Mouse (Mus musculus) CH12.LX (cell line): Measurements from ENCODE around the gene Rif1. TPM values are rescaled to one million over a fixed set of nuclear protein-coding genes. Genes with fewer than 3 reads are reported as not detected.
A peak's percentile ranks its signal among the peaks of the same experiment; 100 is the strongest.

Experiments
- DNase-seq: peaks from one replicate; pipeline ENCODE4 v3.0.0-alpha.2; 2013; ENCODE audit errors: extremely low read depth
- H3K27ac ChIP-seq: 2 replicates; pipeline ENCODE4 v1.5.1; 2012; ENCODE audit warnings: low read depth, mild to moderate bottlenecking, control low read depth, moderate library complexity; ENCODE audit not compliant: insufficient read depth
- H3K27me3 ChIP-seq: replicated peaks from 2 replicates; pipeline ENCODE3; 2012; ENCODE audit warnings: inconsistent platforms
- H3K36me3 ChIP-seq, 2 experiments: replicated peaks in 1 of 2; 2 replicates each; pipeline versions ENCODE3 to v1.6.1; 2012; ENCODE audit warnings: inconsistent platforms in 1 of 2, low read length in 1 of 2, mild to moderate bottlenecking in 1 of 2, mixed read lengths in 1 of 2, moderate library complexity in 1 of 2; ENCODE audit not compliant: control insufficient read depth in 1 of 2, insufficient read depth in 1 of 2
- H3K4me1 ChIP-seq, 2 experiments: 2 replicates each; pipeline ENCODE4 v1.6.1; 2012; ENCODE audit warnings: inconsistent platforms in 1 of 2, moderate library complexity in 1 of 2; ENCODE audit not compliant: insufficient read depth in 2 of 2, control insufficient read depth in 1 of 2
- H3K4me2 ChIP-seq: 2 replicates; pipeline ENCODE4 v1.6.1; 2012; ENCODE audit warnings: low read depth, mild to moderate bottlenecking, control low read depth; ENCODE audit not compliant: poor library complexity, insufficient read depth, severe bottlenecking
- H3K4me3 ChIP-seq, 3 experiments: fragments of 150-350 bp in 1 of 3; sonication (generic) in 1 of 3; replicated peaks in 1 of 3; 2 replicates each; pipeline versions ENCODE3 to v1.5.1; 2011 to 2012; ENCODE audit warnings: low read depth in 2 of 3, low read length in 2 of 3, mild to moderate bottlenecking in 2 of 3, moderate library complexity in 2 of 3, control low read depth in 1 of 3, improper control_type of control experiment in 1 of 3, inconsistent platforms in 1 of 3, mixed read lengths in 1 of 3; ENCODE audit not compliant: poor library complexity in 1 of 3
- H3K79me2 ChIP-seq: replicated peaks from 2 replicates; pipeline ENCODE4 v1.6.1; 2012; ENCODE audit warnings: mild to moderate bottlenecking, moderate library complexity; ENCODE audit not compliant: control insufficient read depth, poor library complexity, insufficient read depth, severe bottlenecking; ENCODE audit errors: extremely low read depth
- H3K9ac ChIP-seq: 2 replicates; pipeline ENCODE4 v1.6.1; 2012; ENCODE audit warnings: low read depth, mild to moderate bottlenecking, control low read depth, moderate library complexity; ENCODE audit not compliant: insufficient read depth
- H3K9me3 ChIP-seq: replicated peaks from 2 replicates; pipeline ENCODE3; 2012; ENCODE audit warnings: low read length, inconsistent platforms, mixed read lengths
- BHLHE40 ChIP-seq: IDR thresholded peaks from 2 replicates; pipeline ENCODE4 v1.6.1; 2011; ENCODE audit warnings: mild to moderate bottlenecking, low read depth, low read length, improper control_type of control experiment
- GABPA ChIP-seq: IDR thresholded peaks from 2 replicates; pipeline ENCODE4 v1.6.1; 2012; ENCODE audit warnings: low read depth, low read length, improper control_type of control experiment, inconsistent platforms; ENCODE audit not compliant: insufficient replicate concordance
- IRF4 ChIP-seq: IDR thresholded peaks from 2 replicates; pipeline ENCODE4 v1.6.1; 2014; ENCODE audit warnings: low read depth, mild to moderate bottlenecking, inconsistent platforms, low read length, improper control_type of control experiment
- JUND ChIP-seq: conservative IDR thresholded peaks from 2 replicates; pipeline ENCODE4 v1.6.1; 2011; ENCODE audit warnings: low read depth, low read length, improper control_type of control experiment
- KAT2A ChIP-seq: IDR thresholded peaks from 2 replicates; pipeline ENCODE4 v1.6.1; 2012; ENCODE audit warnings: low read length, improper control_type of control experiment, inconsistent platforms; ENCODE audit not compliant: insufficient replicate concordance
- MAX ChIP-seq: IDR thresholded peaks from 2 replicates; pipeline ENCODE4 v1.6.1; 2011; ENCODE audit warnings: low read length, improper control_type of control experiment
- MEF2A ChIP-seq: IDR thresholded peaks from 2 replicates; pipeline ENCODE4 v1.6.1; 2014; ENCODE audit warnings: low read depth, mild to moderate bottlenecking, inconsistent platforms, low read length, improper control_type of control experiment, borderline replicate concordance
- MXI1 ChIP-seq: IDR thresholded peaks from 2 replicates; pipeline ENCODE4 v1.6.1; 2011; ENCODE audit warnings: mild to moderate bottlenecking, low read depth, low read length, improper control_type of control experiment
- PAX5 ChIP-seq: IDR thresholded peaks from 2 replicates; pipeline ENCODE4 v1.6.1; 2012; ENCODE audit warnings: low read length, inconsistent platforms, mixed read lengths
- POLR2A ChIP-seq: IDR thresholded peaks from 2 replicates; pipeline ENCODE4 v1.6.1; 2011; ENCODE audit warnings: low read depth, mild to moderate bottlenecking, improper control_type of control experiment, low read length
- RAD21 ChIP-seq: IDR thresholded peaks from 2 replicates; pipeline ENCODE4 v1.6.1; 2011; ENCODE audit warnings: low read depth, mild to moderate bottlenecking, low read length, improper control_type of control experiment, moderate library complexity
- RCOR1 ChIP-seq: conservative IDR thresholded peaks from 2 replicates; pipeline ENCODE4 v1.6.1; 2012; ENCODE audit warnings: low read depth, mild to moderate bottlenecking, inconsistent platforms, low read length, improper control_type of control experiment
- SIN3A ChIP-seq: IDR thresholded peaks from 2 replicates; pipeline ENCODE4 v1.6.1; 2012; ENCODE audit warnings: low read length, improper control_type of control experiment, inconsistent platforms
- SMC3 ChIP-seq: IDR thresholded peaks from 2 replicates; pipeline ENCODE4 v1.6.1; 2011; ENCODE audit warnings: low read depth, low read length, improper control_type of control experiment
- UBTF ChIP-seq: IDR thresholded peaks from 2 replicates; pipeline ENCODE4 v1.6.1; 2012; ENCODE audit warnings: low read depth, mild to moderate bottlenecking, inconsistent platforms, low read length, improper control_type of control experiment, moderate library complexity
- USF1 ChIP-seq: IDR thresholded peaks from 2 replicates; pipeline ENCODE4 v1.6.1; 2014; ENCODE audit warnings: low read depth, mild to moderate bottlenecking, inconsistent platforms, low read length, improper control_type of control experiment
- ZC3H11A ChIP-seq: IDR thresholded peaks from 2 replicates; pipeline ENCODE4 v1.6.1; 2012; ENCODE audit warnings: low read depth, mild to moderate bottlenecking, inconsistent platforms, low read length, improper control_type of control experiment
- ZMIZ1 ChIP-seq: IDR thresholded peaks from 2 replicates; pipeline ENCODE4 v1.6.1; 2012; ENCODE audit warnings: low read depth, mild to moderate bottlenecking, inconsistent platforms, low read length, improper control_type of control experiment
- ZNF384 ChIP-seq: IDR thresholded peaks from 2 replicates; pipeline ENCODE4 v1.6.1; 2012; ENCODE audit warnings: low read depth, low read length, improper control_type of control experiment, inconsistent platforms
- dilution Hi-C: fragments of 300-500 bp; cut with MboI; formaldehyde crosslinking; loops from 2 replicates; pipeline ENCODE4 v1.14.3; 2020; ENCODE audit warnings: low sequenced_read_pairs; ENCODE audit not compliant: extremely low pct_unique_long_range_greater_than_20kb, extremely low pct_ligation_motif_present
- in situ Hi-C: fragments of 300-500 bp; cut with MboI; formaldehyde crosslinking; loops from 3 replicates; pipeline ENCODE4 v1.14.3; 2019; ENCODE audit warnings: low sequenced_read_pairs, low pct_ligation_motif_present, low pct_unique_long_range_greater_than_20kb, mixed read lengths
- polyA plus RNA-seq: library from polyadenylated mRNA; unstranded; fragments of >175 nt; gene quantifications from 2 replicates; pipeline ENCODE4 v1.2.1, GENCODE M21; 2012; ENCODE audit warnings: low read depth; ENCODE audit not compliant: insufficient read length
- total RNA-seq, 2 experiments: library from RNA; depleted of rRNA; stranded (reverse); fragments of 300-350 nt in 1 of 2; fragments of >200 nt in 1 of 2; gene quantifications; 2 replicates each; pipeline ENCODE4 v1.2.3; 2012 to 2014

Rif1 gene
- total and polyA plus RNA-seq, 3 experiments, result 31.7 to 57.7 (median 33.8) TPM

DNA sequence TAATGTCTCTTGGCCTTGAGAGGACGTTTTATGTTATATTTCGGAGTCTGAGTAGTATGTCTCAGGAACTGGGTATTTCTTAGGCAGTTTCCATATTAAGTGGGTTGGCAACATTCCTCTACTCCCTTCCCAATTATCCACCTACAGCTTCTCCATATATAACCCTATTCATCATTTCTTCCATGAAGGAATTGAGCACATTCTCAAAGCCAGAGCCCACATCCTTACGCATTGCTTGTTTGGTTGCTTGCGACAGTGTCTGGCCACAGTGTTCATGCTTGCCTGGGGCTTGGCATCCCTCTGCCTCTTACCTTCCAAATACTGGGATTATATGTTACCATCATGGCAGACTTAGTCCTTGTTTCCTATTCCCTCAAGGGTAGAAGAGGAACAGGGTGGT, 38.0 kb upstream of the Rif1 start:
- Histone ChIP-seq H3K9ac (no peak overlapping the region), H3K27me3 (no peaks in the 10 kb centered on the region), H3K4me3 (no peak overlapping the region), H3K79me2 (no peaks in the 10 kb centered on the region), H3K9me3 (peaks cover 3% of the 10 kb centered on the region), H3K27ac (no peak overlapping the region), H3K4me2 (no peak overlapping the region), H3K4me1 (no peaks in the 10 kb centered on the region), H3K36me3 (no peaks in the 10 kb centered on the region)
- TF ChIP-seq ZNF384 (no peak), IRF4 (no peak), GABPA (no peak), MXI1 (no peak), SIN3A (no peak), BHLHE40 (no peak), ZC3H11A (no peak), JUND (no peak), SMC3 (no peak), MEF2A (no peak), USF1 (no peak)
- in situ Hi-C loops (no loop called here), dilution Hi-C loops (no loop called here)
- DNase-seq, result no peak

DNA sequence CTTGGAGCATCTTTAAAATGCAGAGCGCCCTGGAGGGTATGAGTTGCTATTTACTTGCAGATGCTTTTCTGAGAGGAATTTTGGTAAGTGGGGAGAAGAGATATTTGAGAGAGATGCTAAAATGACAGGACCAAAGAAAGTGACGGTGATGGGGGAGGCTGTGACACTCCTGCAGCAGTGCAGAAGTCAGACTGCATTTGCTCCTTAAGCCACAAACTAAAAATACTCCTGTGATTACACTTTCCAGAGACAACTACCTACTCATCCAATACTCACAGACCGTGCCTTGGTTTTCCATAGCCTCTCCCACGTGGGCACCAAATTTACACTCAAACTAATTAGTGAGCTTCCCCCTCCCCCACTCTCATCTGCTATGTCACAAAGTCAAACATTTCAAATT, 37.5 kb upstream of the Rif1 start:
- no peak overlapping the region for H3K9ac ChIP-seq
- H3K79me2 ChIP-seq, result no peaks in the 10 kb centered on the region
- no peak for DNase-seq
- no peak overlapping the region for H3K27ac ChIP-seq
- H3K4me3 ChIP-seq, result no peak overlapping the region
- no peaks in the 10 kb centered on the region for H3K36me3 ChIP-seq
- H3K9me3 ChIP-seq, result peaks cover 3% of the 10 kb centered on the region
- H3K27me3 ChIP-seq, result no peaks in the 10 kb centered on the region
- in situ Hi-C loops (no loop called here), dilution Hi-C loops (no loop called here)
- TF ChIP-seq POLR2A, result no peak
- no peaks in the 10 kb centered on the region for H3K4me1 ChIP-seq
- no peak overlapping the region for H3K4me2 ChIP-seq

DNA sequence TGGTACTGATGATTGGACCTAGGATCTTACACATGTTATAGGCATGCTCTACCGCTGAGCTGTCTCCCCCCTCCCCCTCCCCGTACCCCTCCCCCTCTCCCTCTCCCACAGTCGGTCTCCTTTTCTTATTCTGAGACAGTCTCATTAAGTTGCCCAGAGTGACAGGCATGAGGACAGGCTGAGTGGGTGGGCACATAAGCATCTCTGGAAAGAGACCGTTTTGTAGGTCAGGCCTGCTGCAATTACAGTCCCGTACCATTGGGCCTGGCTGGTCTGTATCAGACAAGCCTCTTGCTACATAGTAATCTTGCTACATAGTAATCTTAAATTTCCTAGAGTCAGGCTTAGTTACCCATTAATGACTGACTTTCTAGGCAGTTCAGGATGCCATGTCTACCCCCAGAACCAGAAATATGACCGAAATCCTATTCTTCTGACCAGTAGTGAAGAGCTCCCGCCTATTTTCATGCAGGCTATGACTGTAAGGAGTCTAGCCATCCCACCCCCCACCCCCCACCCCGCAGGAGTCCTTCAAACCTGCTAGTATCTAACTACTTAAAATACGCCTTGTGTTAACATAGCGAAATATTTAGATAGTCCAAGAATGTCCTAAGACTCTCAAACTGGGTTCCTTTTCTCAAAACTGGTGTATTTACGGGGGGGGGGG, 35.6 kb upstream of the Rif1 start:
- Histone ChIP-seq H3K9ac (no peak overlapping the region), H3K79me2 (no peaks in the 10 kb centered on the region), H3K27ac (no peak overlapping the region), H3K4me1 (no peaks in the 10 kb centered on the region), H3K4me3 (no peak overlapping the region), H3K9me3 (peaks cover 3% of the 10 kb centered on the region), H3K4me2 (peak overlapping the region; percentile 58; the same call in 1 of the 2 replicates), H3K27me3 (no peaks in the 10 kb centered on the region), H3K36me3 (no peaks in the 10 kb centered on the region)
- DNase-seq, result no peak
- in situ Hi-C loops (no loop called here), dilution Hi-C loops (no loop called here)
- TF ChIP-seq KAT2A, result no peak
- no peak for TF ChIP-seq ZMIZ1
- TF ChIP-seq UBTF, result no peak
- TF ChIP-seq RCOR1, result no peak
- no peak for TF ChIP-seq POLR2A
- TF ChIP-seq MXI1, result no peak
- TF ChIP-seq RAD21, result no peak
- TF ChIP-seq MAX, result no peak
- no peak for TF ChIP-seq SIN3A
- TF ChIP-seq PAX5, result no peak
